Mouse (Mus musculus): ENCODE data around the gene Gm20388.
A peak's percentile ranks its signal among the peaks of the same experiment; 100 is the strongest.
"Not testable (repeated sequence)": the region's sequence is repeated elsewhere in the genome, so short reads cannot be mapped to it uniquely, and the experiment has no call there.

The Gm20388 gene

GRCm38 (mm10) chr8:123203571-123203970 is 3292.9 kb downstream of the Gm20388 start:
- DNase-seq (ENCODE audit: low spot score) = peak; percentile 53

- DNase-seq (ENCODE audit: low spot score) = no peak
Observed at GRCm38 (mm10) chr8:123211876-123212275, 3301.2 kb downstream of the Gm20388 start.

- peak; percentile 84 for DNase-seq (ENCODE audit: low spot score)
Observed at GRCm38 (mm10) chr8:123212321-123213117, 3301.9 kb downstream of the Gm20388 start, which contains the start of the genes Chmp1a and Spata33. Gene Chmp1a, minus strand, starts transcription at chr8:123212763. Gene Spata33, plus strand, starts transcription at chr8:123212832.

GRCm38 (mm10) chr8:123213118-123213772 is 3302.6 kb downstream of the Gm20388 start:
- no peak for DNase-seq (ENCODE audit: low spot score)

- no peak for DNase-seq (ENCODE audit: low spot score)
Observed at GRCm38 (mm10) chr8:123215430-123215829, 3304.8 kb downstream of the Gm20388 start.

GRCm38 (mm10) chr8:123220917-123221316 is 3310.3 kb downstream of the Gm20388 start:
- DNase-seq (ENCODE audit: low spot score) = no peak

GRCm38 (mm10) chr8:123224278-123225266 is 3313.9 kb downstream of the Gm20388 start, which contains the start of gene Cdk10:
Gene Cdk10, plus strand, starts transcription at chr8:123224842.
- DNase-seq (ENCODE audit: low spot score) = peak; percentile 87

- no peak for DNase-seq (ENCODE audit: low spot score)
Observed at GRCm38 (mm10) chr8:123228416-123228815, 3317.8 kb downstream of the Gm20388 start.

- not testable (repeated sequence) for DNase-seq (ENCODE audit: low spot score)
Observed at GRCm38 (mm10) chr8:123230326-123230725, 3319.7 kb downstream of the Gm20388 start.

GRCm38 (mm10) chr8:123231742-123232141 is 3321.1 kb downstream of the Gm20388 start:
- no peak for DNase-seq (ENCODE audit: low spot score)

GRCm38 (mm10) chr8:123232553-123232952 is 3321.9 kb downstream of the Gm20388 start:
- no peak for DNase-seq (ENCODE audit: low spot score)

- DNase-seq (ENCODE audit: low spot score) = no peak
Observed at GRCm38 (mm10) chr8:123233300-123233699, 3322.7 kb downstream of the Gm20388 start.

GRCm38 (mm10) chr8:123233760-123234159 is 3323.1 kb downstream of the Gm20388 start:
- no peak for DNase-seq (ENCODE audit: low spot score)

GRCm38 (mm10) chr8:123234918-123235519 is 3324.4 kb downstream of the Gm20388 start:
- no peak for DNase-seq (ENCODE audit: low spot score)

GRCm38 (mm10) chr8:123235520-123236497 is 3325.2 kb downstream of the Gm20388 start, which contains the start of gene Spata2l:
Gene Spata2l, minus strand, starts transcription at chr8:123236233.
- peak; percentile 94 for DNase-seq (ENCODE audit: low spot score)

- no peak for DNase-seq (ENCODE audit: low spot score)
Observed at GRCm38 (mm10) chr8:123239398-123239797, 3328.8 kb downstream of the Gm20388 start.

GRCm38 (mm10) chr8:123242107-123242923 is 3331.7 kb downstream of the Gm20388 start:
- no peak for DNase-seq (ENCODE audit: low spot score)

- DNase-seq (ENCODE audit: low spot score) = no peak
Observed at GRCm38 (mm10) chr8:123243053-123243452, 3332.4 kb downstream of the Gm20388 start.

- DNase-seq (ENCODE audit: low spot score) = no peak
Observed at GRCm38 (mm10) chr8:123244382-123244781, 3333.7 kb downstream of the Gm20388 start.

Data from T-cell, adult 2 months (primary cell).